Mouse (Mus musculus) NIH3T3 (cell line): Measurements from ENCODE around the gene Ubiad1.

ENCODE experiments used
- DNase-seq: peaks from one replicate; pipeline ENCODE4 v3.0.0-alpha.2; 2012; ENCODE audit warnings: low read depth

The Ubiad1 gene

GRCm38 (mm10) chr4:148444250-148444967 is at the start of gene Ubiad1:
Gene Ubiad1 (minus strand): TSS chr4:148444771.
- DNase-seq: peak; percentile 86

GRCm38 (mm10) chr4:148491448-148491847 is 46.9 kb upstream of the Ubiad1 start:
- DNase-seq: no peak

GRCm38 (mm10) chr4:148490502-148490901 is 45.9 kb upstream of the Ubiad1 start:
- peak; percentile 50 for DNase-seq

GRCm38 (mm10) chr4:148487841-148488240 is 43.3 kb upstream of the Ubiad1 start:
- DNase-seq: no peak

- DNase-seq: no peak
Observed at GRCm38 (mm10) chr4:148484511-148484910, 39.9 kb upstream of the Ubiad1 start.

GRCm38 (mm10) chr4:148481557-148482168 is 37.1 kb upstream of the Ubiad1 start:
- DNase-seq: no peak

- DNase-seq: no peak
Observed at GRCm38 (mm10) chr4:148480245-148480644, 35.7 kb upstream of the Ubiad1 start.

GRCm38 (mm10) chr4:148473496-148473895 is 28.9 kb upstream of the Ubiad1 start:
- DNase-seq: no peak

GRCm38 (mm10) chr4:148472436-148473174 is 28.0 kb upstream of the Ubiad1 start:
- DNase-seq: no peak

- DNase-seq: no peak
Observed at GRCm38 (mm10) chr4:148471363-148471806, 26.8 kb upstream of the Ubiad1 start.

GRCm38 (mm10) chr4:148469487-148470252 is 25.1 kb upstream of the Ubiad1 start:
- no peak for DNase-seq

GRCm38 (mm10) chr4:148468396-148468795 is 23.8 kb upstream of the Ubiad1 start:
- DNase-seq: no peak

- DNase-seq: peak; percentile 9
Observed at GRCm38 (mm10) chr4:148466511-148467079, 22.0 kb upstream of the Ubiad1 start.

- DNase-seq: no peak
Observed at GRCm38 (mm10) chr4:148464869-148465268, 20.3 kb upstream of the Ubiad1 start.

- DNase-seq: no peak
Observed at GRCm38 (mm10) chr4:148464301-148464700, 19.7 kb upstream of the Ubiad1 start.

- peak; percentile 67 for DNase-seq
Observed at GRCm38 (mm10) chr4:148463208-148463960, 18.8 kb upstream of the Ubiad1 start.

- DNase-seq: no peak
Observed at GRCm38 (mm10) chr4:148462717-148463116, 18.1 kb upstream of the Ubiad1 start.

- DNase-seq: peak; percentile 24
Observed at GRCm38 (mm10) chr4:148461772-148462171, 17.2 kb upstream of the Ubiad1 start.

GRCm38 (mm10) chr4:148460656-148461284 is 16.2 kb upstream of the Ubiad1 start:
- no peak for DNase-seq

GRCm38 (mm10) chr4:148455477-148456025 is 11.0 kb upstream of the Ubiad1 start:
- DNase-seq: no peak
